Mouse (Mus musculus): ENCODE results near the gene Ano1. TPM values are rescaled to one million over a fixed set of nuclear protein-coding genes. Genes with fewer than 3 reads are reported as not detected.

The Ano1 gene
- polyA plus RNA-seq, 1 experiment from 2014 or later: 7.8 TPM

DNA sequence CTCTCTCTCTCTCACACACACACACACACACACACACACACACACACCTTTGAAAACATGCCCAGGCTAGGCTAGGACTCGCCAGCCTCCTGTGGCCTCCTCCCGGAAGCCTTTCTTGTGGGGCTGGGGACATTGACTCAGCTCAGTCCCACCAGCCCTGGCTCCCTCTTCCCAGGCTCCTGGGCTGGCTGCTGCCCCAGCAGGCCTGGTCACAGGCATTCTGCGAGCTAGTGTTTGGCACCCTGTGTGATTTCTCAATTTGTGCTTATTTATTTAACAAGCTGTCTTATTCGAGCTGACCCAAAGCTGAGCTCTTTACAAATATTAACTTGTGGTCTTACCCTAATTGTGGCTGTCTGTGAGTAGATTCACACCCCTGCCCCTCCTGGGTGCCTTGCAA is 66.8 kb downstream of the Ano1 start:
- WGBS: 22% methylated on average over 4 of the region's 4 CpGs
- peak; percentile 62; the same call in 1 of the 2 replicates for ATAC-seq (replicated peaks)
- H3K27ac ChIP-seq (replicated peaks): peak overlapping the region; percentile 50; the same call in 1 of the 2 replicates

DNA sequence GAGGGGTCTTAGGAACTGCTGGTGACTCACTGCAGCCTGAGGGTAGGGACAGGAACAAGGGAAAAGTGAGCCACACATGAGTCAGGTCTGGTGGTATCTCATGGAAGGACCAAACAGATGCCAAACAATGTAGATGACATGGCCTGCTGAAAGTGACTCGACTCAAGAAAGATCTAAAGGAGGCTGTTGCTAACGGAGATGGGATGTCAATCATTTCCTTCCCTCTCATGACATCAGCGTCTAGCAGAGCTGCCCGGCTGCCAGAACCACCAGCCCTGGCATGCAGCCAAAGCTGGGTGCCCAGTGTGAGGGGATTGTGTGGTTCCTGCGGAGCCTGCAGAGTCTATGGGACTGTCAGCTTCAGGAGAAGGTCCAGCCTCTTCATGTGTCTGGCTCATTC is 67.3 kb downstream of the Ano1 start:
- no peak overlapping the region for H3K4me2 ChIP-seq (replicated peaks)
- H3K9ac ChIP-seq (replicated peaks): no peak overlapping the region
- no peak overlapping the region; the same call in 1 of the 2 replicates for H3K27ac ChIP-seq (replicated peaks)
- peaks cover 3% of the 10 kb centered on the region for H3K27me3 ChIP-seq
- 4% methylated on average over 5 of the region's 5 CpGs for WGBS
- H3K4me1 ChIP-seq: peaks cover 12% of the 10 kb centered on the region
- no peaks in the 10 kb centered on the region for H3K36me3 ChIP-seq
- H3K9me3 ChIP-seq: no peaks in the 10 kb centered on the region
- ATAC-seq (replicated peaks): peak; percentile 88
- no peak overlapping the region for H3K4me3 ChIP-seq

More for the DNA sequence above, 66.8 kb downstream of the Ano1 start:
- Histone ChIP-seq H3K9me3 (no peaks in the 10 kb centered on the region), H3K4me3 (no peak overlapping the region), H3K36me3 (no peaks in the 10 kb centered on the region), H3K4me1 (peaks cover 12% of the 10 kb centered on the region), H3K9ac (replicated peaks) (no peak overlapping the region), H3K4me2 (replicated peaks) (no peak overlapping the region), H3K27me3 (no peaks in the 10 kb centered on the region)

DNA sequence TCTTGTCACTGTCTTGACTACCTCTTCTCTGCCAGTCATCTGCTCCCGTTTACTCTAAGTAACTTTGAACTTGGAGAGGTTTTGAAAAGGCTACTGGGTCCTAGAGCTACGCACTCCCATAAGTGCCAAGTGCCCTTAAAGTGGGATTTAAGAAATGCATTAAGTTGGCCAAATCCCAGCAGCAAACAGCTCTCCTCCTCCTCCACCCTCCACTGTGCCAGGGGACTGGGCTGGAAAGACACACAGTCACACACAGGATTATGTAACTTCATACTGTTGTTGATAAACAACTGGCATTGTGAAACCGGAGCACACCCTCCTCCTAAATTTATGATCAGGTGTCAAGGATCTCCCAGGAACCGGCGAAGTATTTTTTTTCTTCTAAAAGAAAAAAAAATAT is 71.7 kb downstream of the Ano1 start:
- no peaks in the 10 kb centered on the region for H3K36me3 ChIP-seq
- H3K4me3 ChIP-seq: no peak overlapping the region
- H3K27ac ChIP-seq (replicated peaks): no peak overlapping the region
- H3K9me3 ChIP-seq: no peaks in the 10 kb centered on the region
- ATAC-seq (replicated peaks): no peak
- no peak overlapping the region for H3K9ac ChIP-seq (replicated peaks)
- H3K4me1 ChIP-seq: peaks cover 17% of the 10 kb centered on the region
- H3K27me3 ChIP-seq: peaks cover 20% of the 10 kb centered on the region
- no peak overlapping the region for H3K4me2 ChIP-seq (replicated peaks)
- 79% methylated on average over 5 of the region's 5 CpGs for WGBS

- H3K4me3 ChIP-seq: peak overlapping the region; percentile 38
- H3K4me1 ChIP-seq: peaks cover 9% of the 10 kb centered on the region
- 11% methylated on average over 68 of the region's 68 CpGs for WGBS
- peak overlapping the region; percentile 38 for H3K9ac ChIP-seq (replicated peaks)
- peak overlapping the region; percentile 64 for H3K4me2 ChIP-seq (replicated peaks)
- no peak overlapping the region for H3K27ac ChIP-seq (replicated peaks)
- H3K27me3 ChIP-seq: peaks cover 20% of the 10 kb centered on the region
- no peaks in the 10 kb centered on the region for H3K9me3 ChIP-seq
- ATAC-seq (replicated peaks): no peak
- H3K36me3 ChIP-seq: no peaks in the 10 kb centered on the region
These were observed 73.3 kb downstream of the Ano1 start for GRCm38 (mm10) chr7:144678241-144679030.

- Histone ChIP-seq H3K9me3 (no peaks in the 10 kb centered on the region), H3K9ac (replicated peaks) (no peak overlapping the region), H3K27ac (replicated peaks) (no peak overlapping the region), H3K4me3 (no peak overlapping the region), H3K4me1 (peaks cover 9% of the 10 kb centered on the region), H3K4me2 (replicated peaks) (no peak overlapping the region), H3K36me3 (no peaks in the 10 kb centered on the region), H3K27me3 (peaks cover 20% of the 10 kb centered on the region)
- 0 out of 2 replicates have a peak, but pooled peaks have one; percentile 43 for ATAC-seq (replicated peaks)
- 38% methylated on average over 11 of the region's 12 CpGs for WGBS
These were observed 74.3 kb downstream of the Ano1 start for GRCm38 (mm10) chr7:144677341-144678086.

DNA sequence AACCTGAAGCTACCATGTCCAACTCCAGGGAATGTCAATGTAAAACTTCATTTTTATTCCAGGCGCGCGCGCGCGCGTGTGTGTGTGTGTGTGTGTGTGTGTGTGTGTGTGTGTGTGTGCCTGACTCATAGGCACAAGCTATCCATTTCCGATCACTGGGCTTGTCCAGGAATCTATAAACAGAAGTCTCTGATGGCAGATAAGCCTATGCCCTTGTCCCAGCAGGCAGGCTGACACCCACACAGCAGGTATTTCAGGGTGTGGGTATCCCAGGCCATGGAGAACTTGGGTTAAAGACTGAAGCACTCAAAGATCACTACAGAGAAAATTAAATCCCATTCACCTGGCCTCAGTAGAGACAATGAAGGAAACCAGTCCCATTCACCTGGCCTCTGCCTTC is 76.1 kb downstream of the Ano1 start:
- no peak for ATAC-seq (replicated peaks)
- no peaks in the 10 kb centered on the region for H3K36me3 ChIP-seq
- no peak overlapping the region for H3K4me3 ChIP-seq
- H3K9me3 ChIP-seq: no peaks in the 10 kb centered on the region
- H3K4me2 ChIP-seq (replicated peaks): no peak overlapping the region
- WGBS: 97% methylated on average over 8 of the region's 8 CpGs
- peaks cover 20% of the 10 kb centered on the region for H3K27me3 ChIP-seq
- H3K9ac ChIP-seq (replicated peaks): no peak overlapping the region
- peaks cover 9% of the 10 kb centered on the region for H3K4me1 ChIP-seq
- H3K27ac ChIP-seq (replicated peaks): no peak overlapping the region

DNA sequence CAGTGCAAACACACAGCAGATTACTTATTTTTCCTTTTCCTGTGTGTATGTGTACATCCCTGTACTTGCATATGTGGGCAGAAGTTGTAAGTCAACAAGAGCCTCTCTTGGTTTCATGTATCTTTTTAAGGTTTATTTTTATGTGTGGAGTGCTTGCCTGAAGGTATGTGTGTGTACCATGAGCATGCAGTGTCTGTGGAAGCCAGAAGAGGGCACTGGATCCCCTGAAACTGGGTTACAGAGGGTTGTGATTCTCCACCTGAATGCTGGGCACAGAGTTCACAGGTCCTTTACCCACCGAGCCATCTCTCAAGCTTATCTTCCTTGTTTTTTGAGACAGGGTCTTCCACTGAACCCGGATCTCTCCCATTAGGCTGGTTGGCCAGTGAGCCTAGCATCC is 81.9 kb downstream of the Ano1 start:
- H3K27ac ChIP-seq (replicated peaks): no peak overlapping the region
- no peaks in the 10 kb centered on the region for H3K4me1 ChIP-seq
- H3K9ac ChIP-seq (replicated peaks): no peak overlapping the region
- WGBS: 97% methylated on average over 2 of the region's 2 CpGs
- no peaks in the 10 kb centered on the region for H3K27me3 ChIP-seq
- H3K4me3 ChIP-seq: no peak overlapping the region
- no peaks in the 10 kb centered on the region for H3K9me3 ChIP-seq
- no peak overlapping the region for H3K4me2 ChIP-seq (replicated peaks)
- no peaks in the 10 kb centered on the region for H3K36me3 ChIP-seq
- ATAC-seq (replicated peaks): no peak

DNA sequence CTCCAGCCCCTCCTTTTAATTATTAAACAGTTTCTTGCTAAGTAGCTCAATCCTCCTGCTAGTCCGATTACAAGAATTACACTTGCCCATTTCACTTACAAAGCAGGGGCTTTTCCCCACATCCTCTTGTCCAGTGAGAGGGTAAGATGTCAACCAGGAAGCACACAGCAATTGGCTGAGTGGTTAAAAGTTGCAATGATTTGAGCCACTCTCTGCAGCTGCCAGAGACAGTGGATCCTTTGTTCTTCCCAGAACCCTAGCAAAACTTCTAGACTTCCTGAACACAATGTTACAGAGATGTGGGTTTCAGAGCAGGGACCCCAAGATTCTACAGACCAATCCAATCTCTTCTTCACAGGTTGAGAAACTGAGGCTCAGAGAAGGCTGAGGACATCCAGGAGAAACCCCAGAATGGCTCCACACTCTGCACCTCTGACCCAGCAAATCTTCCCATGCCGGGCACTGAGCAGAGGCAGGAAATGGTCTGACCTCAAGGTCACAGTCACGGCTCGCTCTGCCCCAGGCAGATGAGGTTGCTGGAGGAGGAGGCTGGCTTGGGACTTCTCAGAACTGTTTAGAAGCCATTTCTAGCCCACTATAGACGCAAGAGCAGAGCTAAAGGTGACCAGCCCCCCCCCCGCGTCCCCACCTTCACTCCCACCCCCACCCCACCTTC is 83.0 kb downstream of the Ano1 start:
- Histone ChIP-seq H3K4me3 (no peak overlapping the region), H3K4me2 (replicated peaks) (no peak overlapping the region), H3K9ac (replicated peaks) (no peak overlapping the region), H3K27ac (replicated peaks) (no peak overlapping the region), H3K9me3 (no peaks in the 10 kb centered on the region), H3K36me3 (no peaks in the 10 kb centered on the region), H3K4me1 (no peaks in the 10 kb centered on the region), H3K27me3 (no peaks in the 10 kb centered on the region)
- WGBS: 77% methylated on average over 7 of the region's 7 CpGs
- ATAC-seq (replicated peaks): no peak

DNA sequence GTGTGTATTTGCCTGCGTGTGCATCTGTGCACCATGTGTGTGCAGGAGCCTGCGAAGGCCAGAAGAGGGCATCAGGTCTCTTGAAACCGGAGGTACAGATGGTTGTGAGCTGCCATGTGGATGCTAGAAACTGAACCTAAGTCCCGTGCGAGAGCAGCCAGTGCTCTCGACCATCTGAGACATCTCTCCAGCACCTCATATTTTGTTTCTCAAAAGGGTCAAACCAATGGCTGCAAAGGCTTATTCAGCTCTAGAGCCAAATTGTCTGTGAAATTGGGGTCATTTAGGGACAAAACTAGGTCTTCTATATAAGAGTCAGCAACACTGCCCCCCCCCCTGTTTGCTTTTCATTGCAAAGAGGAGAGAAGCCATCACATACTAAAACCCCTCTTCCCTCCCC is 84.7 kb downstream of the Ano1 start:
- WGBS: 95% methylated on average over 6 of the region's 6 CpGs
- Histone ChIP-seq H3K36me3 (no peaks in the 10 kb centered on the region), H3K4me3 (no peak overlapping the region), H3K4me2 (replicated peaks) (no peak overlapping the region), H3K27me3 (no peaks in the 10 kb centered on the region), H3K9me3 (no peaks in the 10 kb centered on the region), H3K9ac (replicated peaks) (no peak overlapping the region), H3K4me1 (no peaks in the 10 kb centered on the region), H3K27ac (replicated peaks) (no peak overlapping the region)
- no peak for ATAC-seq (replicated peaks)

DNA sequence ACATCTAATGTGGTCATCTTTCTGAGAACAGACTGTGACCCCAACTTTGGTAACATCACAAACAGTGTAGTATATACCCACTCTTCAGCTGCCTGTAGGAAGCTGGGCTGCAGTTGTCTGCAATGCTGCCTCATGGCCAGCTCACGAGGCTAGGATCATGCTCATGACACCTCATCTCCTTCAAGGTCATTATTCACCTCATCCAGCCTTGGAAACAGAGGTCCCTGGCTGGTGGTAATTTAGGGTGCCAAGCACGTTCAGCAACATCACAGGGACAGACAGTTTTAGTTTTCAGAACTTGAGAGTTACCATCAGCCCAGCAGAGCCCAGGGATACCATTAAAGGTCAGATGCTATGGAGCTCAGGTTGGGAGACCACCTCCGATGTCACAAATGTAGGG is 86.2 kb downstream of the Ano1 start:
- Histone ChIP-seq H3K4me1 (no peaks in the 10 kb centered on the region), H3K4me3 (no peak overlapping the region), H3K4me2 (replicated peaks) (no peak overlapping the region), H3K27me3 (no peaks in the 10 kb centered on the region), H3K36me3 (no peaks in the 10 kb centered on the region), H3K9ac (replicated peaks) (no peak overlapping the region), H3K27ac (replicated peaks) (no peak overlapping the region), H3K9me3 (no peaks in the 10 kb centered on the region)
- WGBS: 83% methylated on average over 3 of the region's 3 CpGs
- no peak for ATAC-seq (replicated peaks)

GRCm38 (mm10) chr7:144663566-144663965 is 88.2 kb downstream of the Ano1 start:
- no peak overlapping the region for H3K9ac ChIP-seq (replicated peaks)
- no peaks in the 10 kb centered on the region for H3K36me3 ChIP-seq
- no peak overlapping the region for H3K4me3 ChIP-seq
- WGBS: 59% methylated on average over 6 of the region's 6 CpGs
- H3K27ac ChIP-seq (replicated peaks): no peak overlapping the region
- no peaks in the 10 kb centered on the region for H3K4me1 ChIP-seq
- no peak for ATAC-seq (replicated peaks)
- H3K9me3 ChIP-seq: no peaks in the 10 kb centered on the region
- H3K4me2 ChIP-seq (replicated peaks): no peak overlapping the region
- H3K27me3 ChIP-seq: no peaks in the 10 kb centered on the region

Data from forebrain, embryonic 15.5 days (tissue).